Mouse (Mus musculus) small intestine, adult 2 months (tissue): Measurements from ENCODE around the gene Rbm44. TPM values are rescaled to one million over a fixed set of nuclear protein-coding genes. Genes with fewer than 3 reads are reported as not detected.

ENCODE experiments used
- H3K27ac ChIP-seq: fragments of 200-500 bp; 2 replicates; pipeline ENCODE4 v1.5.1; 2012; ENCODE audit warnings: low read depth, low read length, control low read depth, inconsistent platforms; ENCODE audit not compliant: insufficient read depth
- H3K27me3 ChIP-seq: fragments of 200-500 bp; 2 replicates; pipeline ENCODE4 v1.6.1; 2012; ENCODE audit warnings: mild to moderate bottlenecking, moderate library complexity, low read length, inconsistent platforms; ENCODE audit not compliant: control insufficient read depth, insufficient read depth
- H3K36me3 ChIP-seq: fragments of 200-500 bp; 2 replicates; pipeline ENCODE4 v1.6.1; 2012; ENCODE audit warnings: mild to moderate bottlenecking, low read length, control low read depth, inconsistent platforms; ENCODE audit not compliant: control insufficient read depth, insufficient read depth
- H3K4me1 ChIP-seq: fragments of 200-500 bp; 2 replicates; pipeline ENCODE4 v1.6.1; 2012; ENCODE audit warnings: low read length, inconsistent platforms, mixed read lengths; ENCODE audit not compliant: control insufficient read depth, insufficient read depth, insufficient read length
- H3K4me3 ChIP-seq: fragments of 200-500 bp; 2 replicates; pipeline ENCODE4 v1.5.1; 2012; ENCODE audit warnings: low read depth, mild to moderate bottlenecking, control low read depth, inconsistent platforms, low read length, moderate library complexity
- CTCF ChIP-seq: fragments of 200-500 bp; IDR thresholded peaks from 2 replicates; pipeline ENCODE4 v1.5.1; 2012; ENCODE audit warnings: low read depth, mild to moderate bottlenecking, control low read depth, inconsistent platforms, low read length, moderate library complexity, mixed read lengths; ENCODE audit not compliant: insufficient replicate concordance, insufficient read length; ENCODE audit errors: extremely low read depth
- POLR2A ChIP-seq: fragments of 200-500 bp; IDR thresholded peaks from 2 replicates; pipeline ENCODE4 v1.6.1; 2012; ENCODE audit warnings: low read depth, mild to moderate bottlenecking, control low read depth, inconsistent platforms, low read length, moderate library complexity
- WGBS: fragments of 180-500 bp; shearing (Covaris S2); methylation state at CpG from one replicate; pipeline ENCODE4 v1.1.7; 2018; 5-methylcytosine and 5-hydroxymethylcytosine counted together
- polyA plus RNA-seq: library from polyadenylated mRNA; depleted of rRNA; stranded (reverse); fragments of >200 nt; gene quantifications from 2 replicates; pipeline ENCODE4 v1.2.3, GENCODE M21; 2012; rRNA removed

Rbm44 gene
- polyA plus RNA-seq, 1 experiment, result not detected

DNA sequence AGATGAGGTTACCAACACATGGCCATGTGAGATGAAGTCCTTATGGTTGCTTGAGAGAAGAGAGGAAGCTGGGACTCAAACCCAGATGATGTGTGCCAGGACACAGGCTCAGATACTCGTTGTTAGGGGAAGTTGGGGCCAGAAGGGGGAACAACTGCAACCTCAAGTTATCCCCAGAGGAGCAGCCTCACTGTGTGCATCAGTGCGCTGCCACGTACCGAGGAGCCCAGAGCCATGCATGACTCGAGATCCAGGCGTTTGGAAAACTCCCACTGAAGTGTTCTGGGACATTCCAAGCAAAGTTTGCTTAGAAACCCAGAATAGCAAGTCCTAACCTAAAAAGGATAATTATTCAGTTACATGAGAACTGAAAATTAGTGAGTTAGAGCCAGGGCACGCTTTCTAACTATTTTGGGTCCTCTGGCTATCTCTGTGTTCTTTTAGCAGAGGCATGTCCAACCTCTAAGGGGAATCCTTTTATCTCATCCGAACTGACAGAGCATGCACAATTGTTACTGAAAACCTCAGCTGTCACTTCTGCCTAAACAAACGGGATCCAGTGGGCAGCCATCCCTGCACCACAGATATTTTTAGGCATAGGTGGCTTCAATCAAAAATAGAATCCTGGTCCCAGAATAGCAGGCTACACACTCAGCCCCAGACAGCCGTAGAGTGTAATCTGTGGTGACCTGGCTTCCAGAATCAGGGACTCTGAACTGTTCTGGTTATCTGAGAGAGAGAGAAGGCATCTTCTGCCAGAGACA is 71.8 kb downstream of the Rbm44 start:
- Histone ChIP-seq H3K27me3 (no peaks in the 10 kb centered on the region), H3K4me3 (no peak overlapping the region), H3K4me1 (no peaks in the 10 kb centered on the region), H3K36me3 (no peaks in the 10 kb centered on the region), H3K27ac (peak overlapping the region; percentile 1; the same call in 1 of the 2 replicates)
- 51% methylated on average over 10 of the region's 10 CpGs for WGBS
- TF ChIP-seq CTCF (no peak), POLR2A (no peak)

DNA sequence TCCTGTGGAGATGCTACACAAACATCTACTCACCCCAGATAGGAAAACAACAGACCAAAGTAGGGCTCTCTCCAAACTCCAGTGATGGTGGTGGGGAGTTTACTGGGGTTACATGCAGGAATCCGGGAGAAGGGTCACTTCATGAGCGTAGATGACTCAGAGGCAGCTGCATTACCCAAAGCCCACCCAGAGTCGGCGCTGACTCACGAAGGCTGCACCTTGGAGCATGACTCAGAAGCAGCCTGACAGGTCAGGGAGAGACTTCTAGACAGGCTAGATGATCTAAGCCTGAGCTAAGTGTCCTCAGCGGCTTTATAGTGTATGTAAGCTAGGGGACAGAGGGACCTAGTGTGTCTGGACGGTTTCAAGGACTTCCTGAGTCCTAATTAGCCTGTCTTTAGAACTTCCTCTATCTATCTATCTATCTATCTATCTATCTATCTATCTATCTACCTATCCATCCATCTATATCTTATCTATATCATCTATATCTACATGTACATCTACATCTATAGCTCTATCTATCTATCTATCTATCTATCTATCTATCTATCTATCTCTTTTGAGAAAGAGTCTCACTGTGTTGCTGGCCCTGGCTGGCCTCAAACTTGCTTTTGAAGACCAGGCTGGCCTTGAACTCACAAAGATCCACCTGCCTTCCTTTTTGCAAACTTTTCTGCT is 74.9 kb downstream of the Rbm44 start:
- no peak overlapping the region for H3K27ac ChIP-seq
- no peaks in the 10 kb centered on the region for H3K36me3 ChIP-seq
- H3K27me3 ChIP-seq, result no peaks in the 10 kb centered on the region
- no peak overlapping the region for H3K4me3 ChIP-seq
- TF ChIP-seq POLR2A (no peak), CTCF (no peak)
- 74% methylated on average over 7 of the region's 7 CpGs for WGBS
- H3K4me1 ChIP-seq, result no peaks in the 10 kb centered on the region

- no peak overlapping the region for H3K4me3 ChIP-seq
- no peaks in the 10 kb centered on the region for H3K27me3 ChIP-seq
- H3K4me1 ChIP-seq, result no peaks in the 10 kb centered on the region
- H3K36me3 ChIP-seq, result no peaks in the 10 kb centered on the region
- TF ChIP-seq CTCF, result no peak
- TF ChIP-seq POLR2A, result no peak
- 55% methylated on average over 3 of the region's 3 CpGs for WGBS
- no peak overlapping the region for H3K27ac ChIP-seq
These were observed 75.4 kb downstream of the Rbm44 start for GRCm38 (mm10) chr1:91220322-91220672.

Other genes with a start within 250 kb of the Rbm44 start
- gene Mlph, start 230.0 kb upstream of the Rbm44 start, polyA plus RNA-seq, result 17.6 and 25.8 TPM in 2 replicates
- not detected in 2 replicates for gene Prlh, start 192.0 kb upstream of the Rbm44 start, polyA plus RNA-seq
- 16.3 and 42.5 TPM in 2 replicates for gene Rab17, start 175.4 kb upstream of the Rbm44 start, polyA plus RNA-seq
- 6.3 and 9.5 TPM in 2 replicates for gene Lrrfip1, start 146.4 kb upstream of the Rbm44 start, polyA plus RNA-seq
- gene Ramp1, start 34.7 kb downstream of the Rbm44 start, polyA plus RNA-seq, result 12.1 and 23.5 TPM in 2 replicates
- gene Ube2f, start 105.2 kb downstream of the Rbm44 start, polyA plus RNA-seq, result 12.4 and 19.5 TPM in 2 replicates
- 20.9 and 30.2 TPM in 2 replicates for gene Scly, start 153.2 kb downstream of the Rbm44 start, polyA plus RNA-seq
- 0.10 and 0.13 TPM in 2 replicates for gene Espnl, start 177.0 kb downstream of the Rbm44 start, polyA plus RNA-seq
- 1.2 and 1.5 TPM in 2 replicates for gene Klhl30, start 205.9 kb downstream of the Rbm44 start, polyA plus RNA-seq
- gene Erfe, start 221.3 kb downstream of the Rbm44 start, polyA plus RNA-seq, result 3.7 and 7.3 TPM in 2 replicates